Mouse (Mus musculus): ENCODE results near the gene Adh1. TPM values are rescaled to one million over a fixed set of nuclear protein-coding genes. Genes with fewer than 3 reads are reported as not detected.

Adh1 gene
- polyA plus RNA-seq (2015; fragmentation: Nextera tagmentation; extraction: Ambion mirVana) = 1.1 TPM in 2 replicates

DNA sequence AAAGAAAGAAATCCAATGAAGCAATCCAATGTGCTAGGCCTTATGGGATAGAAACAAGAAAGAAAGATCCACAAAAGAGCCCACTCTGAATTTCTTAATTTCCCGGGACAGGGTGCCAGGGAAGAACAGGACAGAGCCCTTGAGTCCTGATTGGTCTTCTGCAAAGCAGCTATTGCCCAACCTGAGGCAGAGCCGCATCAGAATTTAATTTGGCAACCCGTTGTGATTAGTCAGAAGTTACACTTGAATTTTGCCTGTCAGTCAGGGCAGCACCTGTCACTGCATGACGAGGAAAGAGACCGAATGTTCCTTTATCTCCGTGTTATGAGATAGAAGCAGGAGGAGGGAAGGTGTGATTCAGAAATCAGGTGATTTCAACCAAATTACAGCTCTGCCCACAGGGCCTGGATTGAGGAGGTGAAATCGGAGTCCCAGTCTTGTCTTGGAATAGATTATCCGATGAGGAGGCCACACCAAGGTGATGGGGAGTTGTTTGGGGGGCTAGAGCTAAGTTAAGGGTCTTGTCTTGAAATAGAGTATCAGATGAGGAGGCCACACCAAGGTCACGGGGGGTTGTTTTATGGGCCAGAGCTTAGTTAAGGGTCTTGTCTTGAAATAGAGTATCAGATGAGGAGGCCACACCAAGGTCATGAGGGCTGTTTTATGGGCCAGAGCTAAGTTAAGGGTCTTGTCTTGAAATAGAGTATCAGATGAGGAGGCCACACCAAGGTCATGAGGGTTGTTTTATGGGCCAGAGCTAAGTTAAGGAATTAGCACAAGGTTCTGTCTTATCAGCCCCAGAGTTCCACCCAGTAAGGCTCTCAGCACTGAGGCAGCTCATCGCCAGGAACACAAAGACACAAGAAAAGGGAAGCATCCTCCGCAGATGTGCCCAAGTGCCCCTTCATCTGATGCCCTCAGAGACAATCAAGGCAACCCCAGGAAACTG lies at the start of gene Adh1:
Gene Adh1 (plus strand): TSS at position 271 of the 949 bp plus-strand sequence.
- no peak for ATAC-seq (replicated peaks)
- H3K9ac ChIP-seq = no peak within 1 kb of the TSS

GRCm38 (mm10) chr3:138212431-138212951 lies 48.3 kb upstream of the Adh1 start:
- Histone ChIP-seq H3K4me1 (no peaks in the 10 kb centered on the region), H3K27me3 (replicated peaks) (no peaks in the 10 kb centered on the region), H3K36me3 (replicated peaks) (no peaks in the 10 kb centered on the region), H3K9ac (no peak overlapping the region), H3K27ac (no peak overlapping the region), H3K9me3 (no peaks in the 10 kb centered on the region), H3K4me3 (no peak overlapping the region), H3K4me2 (no peak overlapping the region)
- ATAC-seq (replicated peaks) = no peak
- 92% methylated on average over 4 of the region's 4 CpGs for WGBS

More for the DNA sequence above, at the start of gene Adh1:
- Histone ChIP-seq H3K27ac (no peak within 1 kb of the TSS), H3K27me3 (replicated peaks) (no peaks in the 10 kb centered on the region), H3K36me3 (replicated peaks) (no peaks in the 10 kb centered on the region), H3K9me3 (no peaks in the 10 kb centered on the region), H3K4me1 (no peaks in the 10 kb centered on the region), H3K4me2 (no peak within 1 kb of the TSS), H3K4me3 (no peak within 1 kb of the TSS)
- WGBS = 89% methylated on average over 11 of the region's 11 CpGs

- no peak for ATAC-seq (replicated peaks)
Observed at GRCm38 (mm10) chr3:138215395-138215989, 45.3 kb upstream of the Adh1 start.

DNA sequence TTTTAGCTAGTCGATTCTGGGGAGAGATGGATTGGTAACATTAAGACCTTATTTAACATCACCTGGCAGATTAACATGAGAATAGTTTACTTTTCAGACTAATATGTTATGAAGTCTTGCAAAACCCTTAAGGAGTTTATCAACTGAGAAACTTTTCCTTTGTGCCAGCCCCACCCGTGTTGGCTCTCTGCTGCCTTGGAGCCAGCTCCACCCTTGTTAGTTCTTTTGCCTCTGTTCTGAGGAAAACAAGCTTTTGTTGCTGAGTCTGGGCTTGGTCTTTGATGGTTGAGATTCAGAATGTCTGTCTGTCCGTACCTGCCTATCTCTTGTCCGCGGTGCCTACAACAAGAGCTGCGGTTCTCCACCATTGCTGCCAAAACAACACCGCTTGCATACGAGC lies 44.7 kb upstream of the Adh1 start:
- Histone ChIP-seq H3K9me3 (no peaks in the 10 kb centered on the region), H3K4me3 (no peak overlapping the region), H3K36me3 (replicated peaks) (no peaks in the 10 kb centered on the region), H3K27me3 (replicated peaks) (no peaks in the 10 kb centered on the region), H3K27ac (no peak overlapping the region), H3K4me2 (no peak overlapping the region), H3K4me1 (no peaks in the 10 kb centered on the region), H3K9ac (no peak overlapping the region)
- 78% methylated on average over 8 of the region's 8 CpGs for WGBS
- ATAC-seq (replicated peaks) = no peak

More at GRCm38 (mm10) chr3:138215395-138215989, 45.3 kb upstream of the Adh1 start:
- Histone ChIP-seq H3K9ac (no peak overlapping the region), H3K4me1 (no peaks in the 10 kb centered on the region), H3K4me2 (no peak overlapping the region), H3K36me3 (replicated peaks) (no peaks in the 10 kb centered on the region), H3K27ac (no peak overlapping the region), H3K4me3 (no peak overlapping the region), H3K27me3 (replicated peaks) (no peaks in the 10 kb centered on the region), H3K9me3 (no peaks in the 10 kb centered on the region)
- WGBS = 18% methylated on average over 11 of the region's 11 CpGs

GRCm38 (mm10) chr3:138217631-138218264 lies 43.0 kb upstream of the Adh1 start, which contains the start of gene Adh7:
Gene Adh7, plus strand, starts transcription at chr3:138217760.
- H3K4me1 ChIP-seq = no peaks in the 10 kb centered on the region
- no peak within 1 kb of the TSS for H3K4me2 ChIP-seq
- no peak within 1 kb of the TSS for H3K4me3 ChIP-seq
- ATAC-seq (replicated peaks) = no peak
- no peak within 1 kb of the TSS for H3K27ac ChIP-seq
- no peak within 1 kb of the TSS for H3K9ac ChIP-seq
- H3K9me3 ChIP-seq = no peaks in the 10 kb centered on the region
- no peaks in the 10 kb centered on the region for H3K27me3 ChIP-seq (replicated peaks)
- H3K36me3 ChIP-seq (replicated peaks) = no peaks in the 10 kb centered on the region
- WGBS = 79% methylated on average over 10 of the region's 10 CpGs

DNA sequence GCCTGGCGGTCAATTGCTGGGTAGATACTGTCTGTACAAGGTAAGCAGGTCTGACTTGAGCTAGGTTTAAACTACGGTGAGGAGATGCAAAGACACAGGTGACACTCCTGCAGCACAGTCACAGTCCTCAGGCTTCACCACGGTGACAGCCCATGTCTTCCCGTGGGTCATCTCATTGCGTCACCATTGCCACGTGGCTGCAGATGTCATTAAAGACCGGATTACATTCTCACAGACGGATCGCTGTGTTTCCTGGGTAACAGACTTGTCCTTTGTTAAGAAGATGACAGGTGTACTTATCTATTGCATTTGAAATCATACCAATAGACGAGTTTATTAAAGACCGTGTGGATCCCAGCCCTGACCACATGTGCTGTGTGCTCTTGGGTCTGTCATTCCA lies 39.7 kb upstream of the Adh1 start:
- Histone ChIP-seq H3K4me1 (no peaks in the 10 kb centered on the region), H3K9me3 (no peaks in the 10 kb centered on the region), H3K27me3 (replicated peaks) (no peaks in the 10 kb centered on the region), H3K4me2 (no peak overlapping the region), H3K27ac (no peak overlapping the region), H3K36me3 (replicated peaks) (no peaks in the 10 kb centered on the region), H3K4me3 (no peak overlapping the region), H3K9ac (no peak overlapping the region)
- 56% methylated on average over 11 of the region's 11 CpGs for WGBS
- 0 out of 2 replicates have a peak, but pooled peaks have one; percentile 50 for ATAC-seq (replicated peaks)

- H3K4me2 ChIP-seq = no peak overlapping the region
- no peaks in the 10 kb centered on the region for H3K36me3 ChIP-seq (replicated peaks)
- ATAC-seq (replicated peaks) = no peak
- H3K4me1 ChIP-seq = no peaks in the 10 kb centered on the region
- H3K4me3 ChIP-seq = no peak overlapping the region
- no peak overlapping the region for H3K9ac ChIP-seq
- H3K9me3 ChIP-seq = no peaks in the 10 kb centered on the region
- WGBS = 72% methylated on average over 4 of the region's 4 CpGs
- no peaks in the 10 kb centered on the region for H3K27me3 ChIP-seq (replicated peaks)
- no peak overlapping the region for H3K27ac ChIP-seq
Observed at GRCm38 (mm10) chr3:138222511-138222910, 38.3 kb upstream of the Adh1 start.

DNA sequence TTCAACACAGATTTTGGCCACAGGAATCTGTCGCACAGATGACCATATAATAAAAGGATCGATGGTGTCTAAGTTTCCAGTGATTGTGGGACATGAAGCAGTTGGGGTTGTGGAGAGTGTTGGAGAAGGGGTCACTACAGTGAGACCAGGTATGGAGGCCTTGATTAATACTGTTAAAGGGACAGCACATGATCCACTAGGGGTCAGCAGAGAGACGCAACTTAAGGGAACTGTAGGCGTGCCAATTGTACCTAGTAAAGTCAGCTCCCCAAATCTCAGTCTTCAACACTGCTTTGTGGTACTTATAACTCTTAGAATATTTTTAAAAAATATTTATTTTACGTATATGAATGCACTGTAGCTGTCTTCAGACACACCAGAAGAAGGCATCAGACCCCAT lies 37.8 kb upstream of the Adh1 start:
- H3K36me3 ChIP-seq (replicated peaks) = no peaks in the 10 kb centered on the region
- H3K4me3 ChIP-seq = no peak overlapping the region
- no peaks in the 10 kb centered on the region for H3K9me3 ChIP-seq
- H3K4me2 ChIP-seq = no peak overlapping the region
- 63% methylated on average over 5 of the region's 5 CpGs for WGBS
- no peak overlapping the region for H3K27ac ChIP-seq
- no peaks in the 10 kb centered on the region for H3K27me3 ChIP-seq (replicated peaks)
- 0 out of 2 replicates have a peak, but pooled peaks have one; percentile 63 for ATAC-seq (replicated peaks)
- H3K9ac ChIP-seq = no peak overlapping the region
- no peaks in the 10 kb centered on the region for H3K4me1 ChIP-seq

GRCm38 (mm10) chr3:138224363-138224954 lies 36.3 kb upstream of the Adh1 start:
- Histone ChIP-seq H3K4me1 (no peaks in the 10 kb centered on the region), H3K4me2 (no peak overlapping the region), H3K27ac (no peak overlapping the region), H3K9me3 (no peaks in the 10 kb centered on the region), H3K9ac (no peak overlapping the region), H3K4me3 (no peak overlapping the region), H3K36me3 (replicated peaks) (no peaks in the 10 kb centered on the region), H3K27me3 (replicated peaks) (no peaks in the 10 kb centered on the region)
- WGBS = 85% methylated on average over 13 of the region's 13 CpGs
- ATAC-seq (replicated peaks) = no peak

DNA sequence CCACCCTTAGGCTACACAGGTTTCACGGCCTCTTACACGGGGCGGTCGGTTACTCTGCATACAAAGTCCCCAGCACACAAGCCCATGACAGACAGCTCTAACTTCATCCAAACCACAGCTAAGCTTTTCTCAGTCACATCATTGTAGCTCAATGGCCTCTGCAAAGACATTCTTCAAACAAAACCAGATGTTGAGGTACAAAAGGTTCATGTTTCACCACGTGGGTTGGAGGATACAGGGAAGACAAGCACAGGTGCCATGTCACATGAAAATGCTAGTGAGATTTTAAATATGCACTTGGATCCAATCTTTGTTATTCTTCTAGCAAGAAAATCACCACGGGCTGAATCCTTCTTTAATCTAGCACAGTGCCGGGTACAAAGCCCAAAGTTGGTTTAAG lies 35.5 kb upstream of the Adh1 start:
- Histone ChIP-seq H3K36me3 (replicated peaks) (no peaks in the 10 kb centered on the region), H3K9me3 (no peaks in the 10 kb centered on the region), H3K4me1 (no peaks in the 10 kb centered on the region), H3K4me3 (no peak overlapping the region), H3K4me2 (no peak overlapping the region), H3K27me3 (replicated peaks) (no peaks in the 10 kb centered on the region), H3K9ac (no peak overlapping the region), H3K27ac (no peak overlapping the region)
- no peak for ATAC-seq (replicated peaks)
- 63% methylated on average over 7 of the region's 7 CpGs for WGBS

DNA sequence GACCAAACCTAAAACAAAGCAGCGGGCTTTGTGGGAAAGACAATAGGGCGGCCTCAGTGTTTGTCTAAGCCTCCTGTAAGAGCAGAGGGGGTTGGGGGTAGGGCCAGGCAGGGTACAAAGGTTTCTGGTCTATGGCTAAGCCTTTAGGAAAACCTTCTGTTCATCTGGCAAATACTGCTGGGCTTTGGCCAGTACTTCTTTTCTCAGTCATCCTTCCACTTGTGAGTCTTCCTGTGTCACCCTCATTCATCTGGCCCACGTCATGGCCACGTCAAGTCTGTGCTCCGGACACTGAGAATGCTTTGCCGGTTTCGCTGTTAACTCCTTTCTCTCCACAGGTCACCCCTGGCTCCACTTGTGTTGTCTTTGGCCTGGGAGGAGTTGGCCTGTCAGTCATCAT lies 34.9 kb upstream of the Adh1 start:
- Histone ChIP-seq H3K27ac (no peak overlapping the region), H3K4me3 (no peak overlapping the region), H3K9me3 (no peaks in the 10 kb centered on the region), H3K27me3 (replicated peaks) (no peaks in the 10 kb centered on the region), H3K4me2 (no peak overlapping the region), H3K36me3 (replicated peaks) (no peaks in the 10 kb centered on the region), H3K4me1 (no peaks in the 10 kb centered on the region), H3K9ac (no peak overlapping the region)
- whole genome bisulfite sequencing = 32% methylated on average over 7 of the region's 7 CpGs
- ATAC-seq (replicated peaks) = no peak

DNA sequence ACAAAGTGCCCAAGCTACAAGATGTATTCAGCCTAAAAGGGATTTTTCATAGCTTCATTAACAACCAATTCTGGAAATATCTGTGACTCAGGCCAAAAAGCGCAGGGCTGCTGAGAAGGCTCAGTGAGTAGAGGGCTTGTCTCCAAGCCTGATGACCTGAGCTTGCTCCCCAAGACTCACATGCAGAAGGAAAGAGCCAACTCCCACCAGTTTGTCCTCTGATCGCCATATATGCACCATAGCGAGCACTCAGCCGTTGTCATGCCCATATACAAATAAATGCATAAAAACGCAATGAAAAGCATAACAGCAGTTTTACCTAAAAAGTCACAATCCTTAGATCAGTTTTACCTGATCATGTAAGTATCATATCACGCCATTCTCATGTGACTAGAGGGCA lies 34.3 kb upstream of the Adh1 start:
- H3K27ac ChIP-seq = no peak overlapping the region
- no peak overlapping the region for H3K4me2 ChIP-seq
- no peaks in the 10 kb centered on the region for H3K4me1 ChIP-seq
- no peak overlapping the region for H3K9ac ChIP-seq
- no peaks in the 10 kb centered on the region for H3K36me3 ChIP-seq (replicated peaks)
- H3K9me3 ChIP-seq = no peaks in the 10 kb centered on the region
- no peak overlapping the region for H3K4me3 ChIP-seq
- ATAC-seq (replicated peaks) = no peak
- WGBS = 97% methylated on average over 6 of the region's 6 CpGs
- H3K27me3 ChIP-seq (replicated peaks) = no peaks in the 10 kb centered on the region

All from midbrain, embryonic 15.5 days (tissue).